Mouse (Mus musculus) MEL (cell line): ENCODE measurements around the gene Fam78b.

Experiments
- CHD1 ChIP-seq: IDR thresholded peaks from 2 replicates; pipeline ENCODE4 v1.6.1; 2012; ENCODE audit warnings: low read depth, mild to moderate bottlenecking, inconsistent platforms, low read length, improper control_type of control experiment
- CHD2 ChIP-seq: IDR thresholded peaks from 2 replicates; pipeline ENCODE4 v1.6.1; 2011; ENCODE audit warnings: low read length, improper control_type of control experiment
- CTCF ChIP-seq, 3 experiments: IDR thresholded peaks in 2 of 3; conservative IDR thresholded peaks in 1 of 3; 2 replicates each; pipeline ENCODE4 v1.5.1; 2011 to 2012; ENCODE audit warnings: low read length in 3 of 3, low read depth in 2 of 3, mild to moderate bottlenecking in 2 of 3, improper control_type of control experiment in 1 of 3, inconsistent platforms in 1 of 3, mixed read lengths in 1 of 3, moderate library complexity in 1 of 3; ENCODE audit not compliant: control insufficient read depth in 1 of 3, insufficient read depth in 1 of 3, poor library complexity in 1 of 3, severe bottlenecking in 1 of 3
- EP300 ChIP-seq, 2 experiments: IDR thresholded peaks; 2 replicates each; pipeline ENCODE4 v1.6.1; 2011; ENCODE audit warnings: improper control_type of control experiment in 2 of 2, low read length in 2 of 2, low read depth in 1 of 2, mild to moderate bottlenecking in 1 of 2
- ETS1 ChIP-seq: IDR thresholded peaks from 2 replicates; pipeline ENCODE4 v1.6.1; 2012; ENCODE audit warnings: low read depth, mild to moderate bottlenecking, inconsistent platforms, low read length, improper control_type of control experiment, moderate library complexity
- GATA1 ChIP-seq: IDR thresholded peaks from 2 replicates; pipeline ENCODE4 v1.6.1; 2011; ENCODE audit warnings: low read depth, low read length, improper control_type of control experiment
- JUND ChIP-seq: IDR thresholded peaks from 2 replicates; pipeline ENCODE4 v1.6.1; 2011; ENCODE audit warnings: low read depth, mild to moderate bottlenecking, improper control_type of control experiment, low read length
- MXI1 ChIP-seq: IDR thresholded peaks from 2 replicates; pipeline ENCODE4 v1.6.1; 2011; ENCODE audit warnings: mild to moderate bottlenecking, low read depth, low read length, improper control_type of control experiment
- MYC ChIP-seq: IDR thresholded peaks from 2 replicates; pipeline ENCODE4 v1.6.1; 2011; ENCODE audit warnings: low read depth, mild to moderate bottlenecking, low read length, improper control_type of control experiment, moderate library complexity
- NRF1 ChIP-seq: IDR thresholded peaks from 2 replicates; pipeline ENCODE4 v1.6.1; 2014; ENCODE audit warnings: low read depth, mild to moderate bottlenecking, inconsistent platforms, low read length, improper control_type of control experiment, moderate library complexity; ENCODE audit not compliant: poor library complexity, insufficient read depth, severe bottlenecking
- POLR2A ChIP-seq, 2 experiments: IDR thresholded peaks; 2 replicates each; pipeline ENCODE4 v1.6.1; 2011 to 2012; ENCODE audit warnings: low read length in 2 of 2, mild to moderate bottlenecking in 2 of 2, control low read depth in 1 of 2, improper control_type of control experiment in 1 of 2, low read depth in 1 of 2, moderate library complexity in 1 of 2; ENCODE audit not compliant: control insufficient read depth in 1 of 2, insufficient read depth in 1 of 2, poor library complexity in 1 of 2
- RAD21 ChIP-seq: IDR thresholded peaks from 2 replicates; pipeline ENCODE4 v1.6.1; 2011; ENCODE audit warnings: mild to moderate bottlenecking, low read depth, low read length, improper control_type of control experiment
- USF1 ChIP-seq: IDR thresholded peaks from 2 replicates; pipeline ENCODE4 v1.6.1; 2014; ENCODE audit warnings: low read depth, mild to moderate bottlenecking, inconsistent platforms, low read length, improper control_type of control experiment, moderate library complexity

GRCm38 (mm10) chr1:167022001-167022424 is 20.8 kb downstream of the Fam78b start:
- no peak for TF ChIP-seq EP300 (IDR thresholded peaks at IDR 0.05; ENCODE audit: low read depth in 1 of 2, low read length in 2 of 2)
- no peak for TF ChIP-seq MXI1
- TF ChIP-seq CTCF (IDR thresholded peaks at IDR 0.05 in 2 of 3, conservative IDR thresholded peaks at IDR 0.05 in 1 of 3; ENCODE audit: control insufficient read depth in 1 of 3, insufficient read depth in 1 of 3, low read depth in 2 of 3, low read length in 3 of 3, poor library complexity in 1 of 3, severe bottlenecking in 1 of 3), result no peak
- no peak for TF ChIP-seq MYC
- no peak for TF ChIP-seq NRF1
- no peak for TF ChIP-seq POLR2A (IDR thresholded peaks at IDR 0.05; ENCODE audit: control insufficient read depth in 1 of 2, insufficient read depth in 1 of 2, low read depth in 1 of 2, low read length in 2 of 2, poor library complexity in 1 of 2)
- TF ChIP-seq RAD21, result no peak
- no peak for TF ChIP-seq CHD2
- TF ChIP-seq JUND, result no peak
- no peak for TF ChIP-seq USF1
- no peak for TF ChIP-seq CHD1
- TF ChIP-seq ETS1, result no peak
- no peak for TF ChIP-seq GATA1
